Mouse (Mus musculus): ENCODE results near the gene Lrrc8d.

DNA sequence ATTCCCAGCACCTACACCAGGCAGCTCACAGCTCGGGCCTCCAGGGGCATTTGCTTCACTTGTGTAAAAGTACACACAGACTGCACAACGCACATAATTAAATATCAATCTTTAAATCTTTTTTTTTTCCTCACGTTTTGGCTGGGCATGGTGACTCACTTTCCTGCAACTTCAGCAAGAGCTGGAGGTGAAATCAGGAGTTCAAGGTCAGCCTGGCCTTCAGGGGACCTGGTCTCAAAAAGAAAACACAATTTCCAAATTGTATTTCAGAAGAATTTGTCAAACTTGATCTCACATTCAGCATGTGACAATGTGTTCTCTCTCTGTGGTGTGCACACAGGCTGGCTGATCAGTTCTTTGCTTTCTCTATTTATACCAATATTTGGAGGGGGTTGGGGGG, 1.9 kb upstream of the Lrrc8d start:
- TF ChIP-seq POLR2A (IDR thresholded peaks at IDR 0.05; ENCODE audit: extremely low read depth, insufficient read depth, low read length) (no peak), CTCF (IDR thresholded peaks at IDR 0.05; ENCODE audit: low read depth, low read length) (no peak)
